Mouse (Mus musculus) thymus, postnatal 4 days (tissue): ENCODE data around the gene Msmb.
"Not testable (repeated sequence)": the region's sequence is repeated elsewhere in the genome, so short reads cannot be mapped to it uniquely, and the experiment has no call there.

Experiments
- DNase-seq: peaks from one replicate; pipeline ENCODE4 v3.0.0; 2021

The Msmb gene

GRCm38 (mm10) chr14:32141723-32142122 lies at the start of gene Msmb:
TSS of gene Msmb (plus strand) at chr14:32142023.
- DNase-seq: no peak

DNA sequence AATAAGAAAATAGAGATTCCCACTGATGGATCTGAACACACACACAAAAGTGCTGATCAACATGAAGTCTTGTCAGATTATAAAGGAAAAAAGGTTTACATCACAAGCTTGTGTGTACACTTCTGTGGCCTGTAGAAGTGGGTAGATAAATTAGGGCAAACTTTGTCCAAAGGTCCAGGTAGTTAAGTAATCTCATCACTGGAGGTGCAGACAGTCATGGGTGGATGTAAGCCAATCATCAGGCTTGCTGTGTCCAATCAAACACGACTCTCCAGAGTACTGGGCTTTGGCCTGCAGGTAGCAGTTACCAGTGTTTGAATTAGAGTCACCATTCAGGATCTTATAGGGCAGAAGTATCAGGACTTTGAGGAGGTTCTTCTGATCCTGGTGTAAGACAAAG lies 48.8 kb upstream of the Msmb start:
- DNase-seq: no peak

DNA sequence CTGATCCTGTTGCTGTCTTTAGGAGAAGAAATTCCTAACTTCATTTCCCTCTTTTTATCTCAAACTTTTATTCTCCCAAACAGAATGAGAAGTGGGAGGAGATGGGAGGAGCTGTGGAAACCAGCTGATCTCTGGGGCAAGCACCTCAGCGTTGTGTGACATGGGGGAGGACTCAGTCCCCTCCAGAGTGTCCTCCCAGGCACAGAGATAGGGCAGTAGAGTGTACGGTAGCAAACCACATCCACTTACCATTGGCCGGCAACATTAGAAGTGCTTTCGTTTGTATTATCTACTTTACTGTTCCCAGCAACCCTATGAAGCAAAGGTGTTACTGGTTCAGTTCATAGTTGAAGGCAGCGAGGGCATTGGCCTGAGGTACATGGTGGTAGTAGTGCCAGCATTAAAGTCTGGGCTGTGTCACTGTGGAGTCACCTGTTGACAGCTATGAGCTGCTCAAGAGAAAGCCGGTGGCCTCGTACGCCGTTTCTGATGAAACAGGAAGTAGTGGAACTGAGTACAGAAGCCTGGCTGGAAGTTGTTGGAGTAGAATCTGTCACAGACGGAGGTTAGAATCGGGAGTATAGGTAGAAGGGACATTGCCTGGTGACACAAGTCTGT lies 48.2 kb upstream of the Msmb start:
- DNase-seq: no peak

- DNase-seq: no peak
These were observed 46.2 kb upstream of the Msmb start for GRCm38 (mm10) chr14:32095646-32096045.

DNA sequence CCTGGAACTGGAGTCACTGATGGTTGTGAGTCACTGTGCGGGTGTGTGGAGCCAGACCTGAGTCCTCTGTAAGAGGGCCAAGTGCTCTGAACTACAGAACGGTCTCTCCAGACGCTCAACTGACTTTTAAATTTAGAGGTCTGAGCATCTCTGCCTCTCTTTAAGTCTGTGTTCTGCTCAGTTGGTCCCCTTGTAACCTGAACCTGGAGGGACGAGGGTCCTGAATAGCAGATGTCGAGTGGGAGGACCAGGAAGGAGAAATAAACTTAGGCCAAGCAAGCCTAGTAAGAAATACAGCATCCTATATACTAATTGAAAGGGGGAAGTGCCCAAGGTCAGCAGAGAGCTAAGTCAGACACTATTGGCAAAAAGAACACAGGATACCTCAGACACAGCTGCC lies 45.1 kb upstream of the Msmb start:
- DNase-seq: no peak

DNA sequence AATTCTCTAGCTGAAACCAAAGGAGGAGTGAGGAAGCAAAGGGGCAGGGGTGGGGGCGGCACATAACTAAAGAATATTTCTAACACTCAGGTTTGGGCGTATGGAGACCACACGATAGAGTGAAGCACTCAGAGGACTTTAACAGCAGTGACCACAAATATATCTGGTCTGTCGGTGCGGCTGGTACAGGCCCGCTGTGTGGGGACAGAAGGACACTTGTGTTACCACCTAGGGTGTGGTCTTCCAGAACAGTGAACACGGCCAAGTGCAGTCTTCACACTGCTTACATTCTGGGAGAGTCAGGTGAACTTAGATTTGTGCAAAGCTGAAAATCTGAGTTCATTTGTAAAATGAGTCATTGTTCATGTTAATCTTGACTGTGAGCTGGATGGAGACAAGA lies 44.1 kb upstream of the Msmb start:
- no peak for DNase-seq

DNA sequence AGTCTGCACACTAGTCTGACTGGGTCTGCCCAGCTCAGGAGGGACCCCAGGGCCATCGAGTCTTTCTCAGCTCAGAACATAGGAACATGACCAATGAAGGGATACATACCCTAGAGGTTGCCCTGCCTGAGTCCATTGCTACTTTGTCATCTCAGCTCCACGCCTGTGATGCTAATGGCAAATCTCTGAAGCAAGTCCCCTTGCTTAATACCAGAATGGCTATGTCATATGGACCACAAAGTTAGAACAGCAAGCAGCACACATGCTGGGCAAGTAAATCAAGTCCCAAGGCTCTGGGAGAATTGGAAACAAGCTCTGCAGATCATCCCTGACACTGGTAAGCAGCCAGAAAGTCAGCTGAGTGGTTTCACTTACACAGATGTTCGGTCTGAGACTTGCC lies 42.9 kb upstream of the Msmb start:
- no peak for DNase-seq

DNA sequence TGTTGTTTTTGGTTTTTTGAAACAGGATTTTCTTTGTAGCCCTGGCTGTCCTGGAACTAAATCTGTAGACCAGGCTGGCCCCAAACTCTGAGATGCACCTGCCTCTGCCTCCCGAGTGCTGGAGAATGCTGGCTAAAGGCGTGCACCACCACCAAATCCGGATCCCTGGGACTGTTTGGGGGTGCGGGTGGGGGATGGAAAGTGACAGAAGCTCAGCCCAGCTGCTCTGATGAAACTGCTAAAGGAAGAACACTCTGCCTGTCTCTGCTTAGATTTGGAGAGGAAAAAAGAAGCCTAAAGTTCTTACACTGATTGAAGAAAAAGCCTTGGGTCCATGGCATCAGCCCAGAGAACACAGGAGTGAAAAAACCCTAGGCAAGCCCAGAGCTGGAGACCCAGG lies 38.3 kb upstream of the Msmb start:
- DNase-seq: no peak

GRCm38 (mm10) chr14:32105663-32106062 lies 36.2 kb upstream of the Msmb start:
- no peak for DNase-seq

DNA sequence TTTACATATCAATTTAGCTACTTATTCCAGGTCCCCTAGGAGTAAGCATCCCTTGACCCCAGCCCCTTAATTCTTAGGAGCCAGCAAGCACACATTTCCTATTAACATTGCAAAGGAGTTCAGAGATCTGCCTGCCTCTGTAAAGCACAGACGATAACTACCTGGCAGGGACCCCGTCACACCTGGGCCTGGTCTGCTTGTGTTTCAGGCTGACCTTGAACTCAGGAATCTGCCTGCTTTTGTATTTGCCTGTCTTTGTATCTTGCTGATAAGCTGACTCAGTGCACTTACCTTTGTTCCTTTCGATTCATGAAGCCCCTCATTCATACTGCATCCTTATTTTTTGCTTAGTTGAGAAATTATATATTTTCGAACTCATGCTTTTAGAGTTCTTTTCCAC lies 34.9 kb upstream of the Msmb start:
- DNase-seq: no peak

- not testable (repeated sequence) for DNase-seq
These were observed 29.7 kb upstream of the Msmb start for GRCm38 (mm10) chr14:32112124-32112523.

- DNase-seq: no peak
These were observed 20.6 kb upstream of the Msmb start for GRCm38 (mm10) chr14:32120940-32121919.

DNA sequence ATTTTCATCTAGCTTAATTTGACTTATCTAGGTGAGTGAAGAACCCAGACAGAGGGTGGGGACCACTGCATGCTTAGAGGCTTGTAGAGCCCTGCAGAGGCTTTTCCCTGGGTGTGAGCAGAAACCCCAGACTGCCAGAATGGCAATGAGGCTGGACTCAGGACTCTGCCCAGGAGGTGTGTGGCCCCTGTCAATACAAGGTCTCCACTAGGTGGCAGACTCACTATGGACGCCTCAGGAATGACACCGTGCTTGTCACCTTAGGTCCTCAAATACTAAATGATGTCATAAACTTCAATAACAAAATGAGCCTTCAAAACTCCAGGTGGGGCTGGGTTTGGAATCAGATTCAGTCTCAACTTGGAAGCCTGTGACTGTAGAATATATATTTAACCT lies 19.9 kb upstream of the Msmb start:
- DNase-seq: peak; percentile 52

GRCm38 (mm10) chr14:32124261-32124660 lies 17.6 kb upstream of the Msmb start:
- no peak for DNase-seq

DNA sequence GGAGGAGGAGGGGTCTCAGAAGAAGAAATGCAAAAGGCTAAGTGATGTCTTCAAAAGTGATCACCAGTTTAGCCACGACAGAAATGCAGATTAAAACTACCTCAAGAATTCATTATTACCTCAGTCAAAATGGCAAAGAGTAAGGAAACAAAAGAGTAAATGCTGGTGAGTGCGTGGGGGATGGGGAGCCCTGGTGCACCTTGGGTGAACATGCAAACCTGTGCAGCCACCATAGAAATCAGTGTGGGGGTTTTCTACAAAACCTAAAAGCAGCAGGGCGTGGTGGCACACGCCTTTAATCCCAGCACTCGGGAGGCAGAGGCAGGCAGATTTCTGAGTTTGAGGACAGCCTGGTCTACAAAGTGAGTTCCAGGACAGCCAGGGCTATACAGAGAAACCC lies 16.6 kb upstream of the Msmb start:
- DNase-seq: not testable (repeated sequence)

- no peak for DNase-seq
These were observed 13.4 kb upstream of the Msmb start for GRCm38 (mm10) chr14:32128409-32128808.

DNA sequence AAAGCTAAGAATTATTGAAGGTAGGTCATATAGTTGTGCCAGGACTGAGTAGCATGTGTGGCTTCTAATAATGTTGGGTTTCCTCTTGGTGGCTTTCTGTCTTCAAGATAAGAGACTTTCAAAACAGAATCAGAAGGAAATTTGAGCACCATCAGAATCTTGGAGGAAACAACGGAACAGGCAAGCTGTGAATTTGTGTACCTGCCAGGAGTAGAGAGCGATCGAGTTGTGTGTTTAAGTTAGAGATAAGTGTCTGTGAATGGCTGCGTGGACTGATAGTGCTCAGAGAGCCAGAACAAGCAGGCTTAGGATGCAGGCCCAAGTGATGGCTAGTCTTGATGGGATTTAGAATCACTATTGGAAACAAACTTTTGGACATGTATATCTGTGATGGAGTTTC lies 10.0 kb upstream of the Msmb start:
- DNase-seq: no peak

- DNase-seq: no peak
These were observed 7.5 kb upstream of the Msmb start for GRCm38 (mm10) chr14:32134293-32134692.

DNA sequence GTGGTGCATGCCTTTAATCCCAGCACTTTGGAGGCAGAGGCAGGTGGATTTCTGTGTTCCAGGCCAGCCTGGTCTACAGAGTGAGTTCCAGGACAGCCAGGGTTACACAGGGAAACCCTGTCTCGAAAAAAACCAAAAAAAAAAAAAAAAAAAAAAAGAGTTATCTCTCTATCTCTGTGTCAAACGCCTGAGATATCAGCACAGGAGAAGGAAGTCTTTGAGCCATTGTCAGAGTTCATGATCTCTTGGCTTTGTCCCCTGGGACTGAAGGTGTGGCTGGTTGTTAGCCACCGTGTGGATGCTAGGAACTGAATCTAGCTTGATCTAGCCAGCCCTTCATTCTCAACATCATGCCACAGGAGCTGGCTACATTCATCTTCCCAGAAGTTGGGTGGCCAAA lies 5.4 kb upstream of the Msmb start:
- not testable (repeated sequence) for DNase-seq

DNA sequence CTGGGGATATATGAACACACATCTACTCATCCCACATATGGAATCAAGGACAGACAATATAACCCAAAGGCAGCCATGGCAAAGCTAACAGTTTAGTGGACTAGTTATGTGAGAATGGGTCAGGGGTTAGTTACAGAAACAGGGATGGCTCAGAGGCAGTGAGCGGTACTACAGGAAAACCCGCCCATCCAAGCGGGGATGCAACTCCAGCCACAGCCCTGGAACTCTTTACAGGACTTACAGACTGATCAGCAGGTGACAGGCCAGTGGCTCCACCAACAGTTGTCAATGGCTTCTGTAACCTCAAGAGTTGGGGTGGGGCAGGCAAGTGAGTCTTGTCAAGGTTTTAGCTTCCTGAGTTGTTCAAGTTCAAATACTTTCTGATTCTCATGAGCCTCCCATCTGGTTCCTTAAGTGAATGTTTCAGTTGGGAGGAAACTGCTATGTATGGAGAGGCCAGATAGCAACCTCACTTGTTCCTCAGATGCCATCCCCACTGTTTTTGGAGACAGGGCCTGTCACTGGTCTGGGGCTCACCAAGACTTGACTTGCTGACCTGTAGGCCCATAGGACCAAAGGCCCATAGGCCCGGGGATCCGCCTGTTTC lies 1.4 kb upstream of the Msmb start:
- DNase-seq: no peak

DNA sequence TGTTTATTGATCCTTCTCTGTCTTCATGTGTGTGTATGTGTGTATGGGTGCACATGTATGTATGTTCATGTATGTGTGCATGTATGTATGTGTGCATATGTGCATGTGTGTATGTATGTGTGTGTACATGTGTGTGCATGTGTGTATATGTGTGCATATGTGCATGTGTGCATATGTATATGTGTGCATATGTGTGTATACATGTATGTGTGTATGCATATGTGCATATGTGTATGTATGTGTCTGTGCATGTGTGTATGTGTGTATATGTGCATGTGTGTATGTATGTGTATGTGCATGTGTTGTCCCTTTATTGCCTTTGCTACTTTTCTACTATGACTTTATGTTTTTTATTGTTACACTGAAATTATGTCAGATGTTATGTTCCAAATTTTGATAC lies 2.9 kb downstream of the Msmb start:
- DNase-seq: no peak

DNA sequence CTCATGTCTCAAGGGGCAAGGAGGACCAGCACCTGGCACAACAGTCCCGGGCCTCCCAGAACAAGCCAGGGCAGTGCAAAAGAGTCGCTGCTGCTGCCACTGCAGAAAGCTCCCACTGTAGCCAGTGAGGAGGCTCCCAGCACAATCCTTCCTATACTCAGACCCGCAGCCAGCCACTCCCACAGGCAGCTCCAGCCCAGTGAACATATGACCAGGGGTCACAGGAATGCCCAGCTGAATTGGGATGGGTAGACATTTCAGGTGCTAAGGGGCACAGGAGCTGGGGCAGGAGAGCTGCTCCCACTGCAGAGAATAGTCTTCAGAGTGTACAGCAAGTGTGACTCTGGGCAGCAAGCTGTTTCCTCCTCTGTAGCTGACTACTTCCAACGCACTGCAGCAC lies 3.6 kb downstream of the Msmb start:
- DNase-seq: no peak

DNA sequence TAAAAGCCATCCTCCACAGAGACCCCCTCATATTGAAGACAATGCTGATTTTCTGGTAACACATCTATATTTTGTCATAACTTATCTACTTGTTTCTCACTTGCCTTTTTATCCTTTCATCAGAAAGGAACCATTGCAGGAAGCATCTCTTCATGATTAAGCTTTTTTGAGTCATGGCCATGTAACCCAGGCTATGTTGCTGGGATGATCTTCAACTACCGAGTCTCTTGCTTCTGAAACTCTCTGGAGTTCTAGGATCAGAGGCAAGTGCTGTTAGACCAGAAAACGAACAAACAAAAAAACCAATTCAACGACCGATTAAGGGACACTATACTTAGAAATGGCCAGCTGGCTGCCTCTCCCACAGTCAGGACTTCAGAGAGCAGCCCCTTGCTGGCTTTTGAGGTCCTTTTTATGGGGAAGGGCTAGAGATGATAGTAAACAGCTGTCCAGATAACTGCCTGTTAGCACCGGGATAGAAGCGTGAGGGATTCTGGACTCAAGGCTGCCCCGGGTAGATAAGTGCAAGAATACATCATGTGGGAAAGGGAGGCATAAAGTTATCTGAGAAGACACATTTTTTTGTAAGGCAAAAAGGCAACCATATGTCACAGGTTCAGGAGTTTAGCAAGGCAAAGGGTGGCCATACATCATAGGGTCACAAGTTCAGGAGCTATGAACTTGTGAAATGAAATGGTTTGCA lies 4.1 kb downstream of the Msmb start:
- no peak for DNase-seq
